Mouse (Mus musculus) myocyte (in vitro differentiated cells): Measurements from ENCODE around the gene Slc24a3. TPM values are rescaled to one million over a fixed set of nuclear protein-coding genes. Genes with fewer than 3 reads are reported as not detected.

Source experiments
- H3K27me3 ChIP-seq: one replicate; pipeline ENCODE4 v1.6.1; 2011; ENCODE audit not compliant: control insufficient read depth, insufficient read depth, insufficient read length
- H3K36me3 ChIP-seq: one replicate; pipeline ENCODE4 v1.6.1; 2011; ENCODE audit not compliant: control insufficient read depth, insufficient read depth
- H3K4me2 ChIP-seq: one replicate; pipeline ENCODE4 v1.6.1; 2011; ENCODE audit warnings: low read depth, control low read depth
- H3K4me3 ChIP-seq: one replicate; pipeline ENCODE4 v1.5.1; 2011; ENCODE audit warnings: mild to moderate bottlenecking, control low read depth, moderate library complexity
- H3K79me2 ChIP-seq: one replicate; pipeline ENCODE4 v1.6.1; 2011; ENCODE audit not compliant: control insufficient read depth, insufficient read depth
- H3ac ChIP-seq: one replicate; pipeline ENCODE4 v1.6.1; 2011; ENCODE audit not compliant: control insufficient read depth, insufficient read length
- CEBPB ChIP-seq: IDR thresholded peaks from 2 replicates; pipeline ENCODE4 v1.6.1; 2011; ENCODE audit warnings: mild to moderate bottlenecking, moderate library complexity; ENCODE audit not compliant: poor library complexity, insufficient read depth, severe bottlenecking
- E2F4 ChIP-seq: IDR thresholded peaks from one replicate; pipeline ENCODE4 v1.6.1; 2011; ENCODE audit warnings: mild to moderate bottlenecking, control low read depth, moderate library complexity; ENCODE audit not compliant: insufficient read depth
- MAX ChIP-seq: IDR thresholded peaks from one replicate; pipeline ENCODE4 v1.6.1; 2011; ENCODE audit warnings: low read depth, mild to moderate bottlenecking, control low read depth
- MYOD1 ChIP-seq, 3 experiments: IDR thresholded peaks; one replicate each; pipeline ENCODE4 v1.6.1; 2011; ENCODE audit warnings: control low read depth in 2 of 3, low read depth in 2 of 3, mild to moderate bottlenecking in 2 of 3, moderate library complexity in 1 of 3; ENCODE audit not compliant: insufficient read length in 2 of 3, control insufficient read depth in 1 of 3
- MYOG ChIP-seq, 3 experiments: IDR thresholded peaks; one replicate each; pipeline ENCODE4 v1.6.1; 2011; ENCODE audit warnings: control low read depth in 2 of 3, low read depth in 2 of 3, mild to moderate bottlenecking in 2 of 3; ENCODE audit not compliant: insufficient read length in 2 of 3, control insufficient read depth in 1 of 3, insufficient read depth in 1 of 3
- POLR2A ChIP-seq: IDR thresholded peaks from one replicate; pipeline ENCODE4 v1.6.1; 2011; ENCODE audit warnings: low read depth, mild to moderate bottlenecking, control low read depth, moderate library complexity; ENCODE audit not compliant: insufficient read length
- POLR2AphosphoS2 ChIP-seq: IDR thresholded peaks from one replicate; pipeline ENCODE4 v1.6.1; 2011; ENCODE audit warnings: low read depth, control low read depth; ENCODE audit not compliant: insufficient read length
- REST ChIP-seq: IDR thresholded peaks from one replicate; pipeline ENCODE4 v1.6.1; 2011; ENCODE audit warnings: mild to moderate bottlenecking, control low read depth, moderate library complexity; ENCODE audit not compliant: insufficient read depth, insufficient read length
- SRF ChIP-seq: IDR thresholded peaks from one replicate; pipeline ENCODE4 v1.6.1; 2011; ENCODE audit warnings: low read depth; ENCODE audit not compliant: control insufficient read depth, insufficient read length
- TCF12 ChIP-seq: IDR thresholded peaks from one replicate; pipeline ENCODE4 v1.6.1; 2011; ENCODE audit warnings: mild to moderate bottlenecking, control low read depth; ENCODE audit not compliant: poor library complexity, insufficient read depth, severe bottlenecking
- TCF3 ChIP-seq: IDR thresholded peaks from one replicate; pipeline ENCODE4 v1.6.1; 2011; ENCODE audit warnings: low read depth, control low read depth; ENCODE audit not compliant: insufficient read length
- USF1 ChIP-seq: IDR thresholded peaks from one replicate; pipeline ENCODE4 v1.6.1; 2011; ENCODE audit warnings: low read depth, mild to moderate bottlenecking, control low read depth, moderate library complexity
- polyA plus RNA-seq: library from polyadenylated mRNA; unstranded; fragments of >200 nt; fragmentation: generic; extraction: Trizol; gene quantifications from one replicate; pipeline ENCODE4 v1.2.1, GENCODE M21; 2012; ENCODE audit warnings: missing spikeins

Slc24a3 gene
- polyA plus RNA-seq, 1 experiment = 4.8 TPM

- Histone ChIP-seq H3K36me3 (no peaks in the 10 kb centered on the region), H3K4me3 (no peak overlapping the region), H3K4me2 (no peak overlapping the region), H3K79me2 (no peaks in the 10 kb centered on the region), H3ac (no peak overlapping the region), H3K27me3 (no peaks in the 10 kb centered on the region)
- no peak for TF ChIP-seq SRF
- TF ChIP-seq CEBPB = no peak
- TF ChIP-seq REST = no peak
- no peak for TF ChIP-seq E2F4
- TF ChIP-seq MYOD1 (IDR thresholded peaks at IDR 0.05; ENCODE audit: control insufficient read depth in 1 of 3, insufficient read length in 2 of 3, low read depth in 2 of 3) = no peak
- TF ChIP-seq MYOG (IDR thresholded peaks at IDR 0.05; ENCODE audit: control insufficient read depth in 1 of 3, insufficient read depth in 1 of 3, insufficient read length in 2 of 3, low read depth in 2 of 3) = no peak
- TF ChIP-seq POLR2AphosphoS2 = no peak
These were observed 7.5 kb downstream of the Slc24a3 start for GRCm38 (mm10) chr2:145175036-145175435.

DNA sequence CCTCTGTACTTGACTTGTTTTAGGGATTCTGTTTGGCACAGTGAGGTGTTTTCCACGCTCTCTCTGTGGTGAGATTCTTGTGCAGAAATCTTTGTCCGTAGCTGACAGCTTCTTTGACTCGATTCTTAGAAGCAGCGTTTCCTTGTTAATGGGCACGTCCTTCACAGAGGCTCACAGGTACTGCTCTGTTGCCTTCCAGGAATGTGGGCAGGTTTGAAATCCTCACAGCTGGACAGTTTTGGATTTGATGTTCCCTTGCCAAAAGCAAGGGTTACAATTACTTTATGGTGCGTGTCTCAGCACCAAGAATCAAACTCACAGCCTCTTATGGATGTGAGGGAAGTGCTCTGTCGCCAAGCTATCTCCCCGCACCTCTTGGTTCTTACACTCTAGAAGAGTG, 14.9 kb downstream of the Slc24a3 start:
- Histone ChIP-seq H3K36me3 (no peaks in the 10 kb centered on the region), H3K79me2 (no peaks in the 10 kb centered on the region), H3K27me3 (no peaks in the 10 kb centered on the region), H3K4me3 (no peak overlapping the region), H3K4me2 (no peak overlapping the region), H3ac (no peak overlapping the region)
- TF ChIP-seq USF1 (no peak), MYOG (IDR thresholded peaks at IDR 0.05; ENCODE audit: control insufficient read depth in 1 of 3, insufficient read depth in 1 of 3, insufficient read length in 2 of 3, low read depth in 2 of 3) (no peak)

DNA sequence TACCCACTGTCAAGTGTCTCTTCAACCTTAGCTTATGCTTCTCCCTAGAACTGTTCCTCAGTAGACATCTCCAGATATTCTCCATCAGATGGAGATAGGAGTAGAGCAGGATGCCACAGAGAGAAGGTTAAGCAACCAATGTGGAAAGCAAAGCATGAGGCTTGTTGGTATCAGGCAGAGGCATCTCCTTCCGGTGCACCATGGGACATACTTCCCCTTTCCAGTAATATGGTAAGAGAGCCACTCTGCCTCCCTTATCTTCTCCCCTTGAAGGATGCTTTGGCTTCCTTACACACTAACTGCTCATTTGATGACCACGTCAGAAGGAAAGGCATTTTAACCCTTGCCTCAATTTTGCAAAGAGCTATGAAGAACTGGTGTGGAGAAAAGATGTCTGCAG, 21.3 kb downstream of the Slc24a3 start:
- TF ChIP-seq POLR2A = no peak
- H3K4me2 ChIP-seq = no peak overlapping the region
- no peaks in the 10 kb centered on the region for H3K79me2 ChIP-seq
- H3ac ChIP-seq = no peak overlapping the region
- no peaks in the 10 kb centered on the region for H3K27me3 ChIP-seq
- H3K36me3 ChIP-seq = no peaks in the 10 kb centered on the region
- no peak overlapping the region for H3K4me3 ChIP-seq

GRCm38 (mm10) chr2:145196043-145196442, 28.5 kb downstream of the Slc24a3 start:
- no peak overlapping the region for H3K4me2 ChIP-seq
- H3K36me3 ChIP-seq = no peaks in the 10 kb centered on the region
- no peak overlapping the region for H3K4me3 ChIP-seq
- no peaks in the 10 kb centered on the region for H3K79me2 ChIP-seq
- no peak overlapping the region for H3ac ChIP-seq
- TF ChIP-seq POLR2AphosphoS2 (no peak), MYOD1 (IDR thresholded peaks at IDR 0.05; ENCODE audit: control insufficient read depth in 1 of 3, insufficient read length in 2 of 3, low read depth in 2 of 3) (no peak), MAX (no peak), E2F4 (no peak), USF1 (no peak), TCF3 (no peak), REST (no peak), POLR2A (no peak), CEBPB (no peak), SRF (no peak), MYOG (IDR thresholded peaks at IDR 0.05; ENCODE audit: control insufficient read depth in 1 of 3, insufficient read depth in 1 of 3, insufficient read length in 2 of 3, low read depth in 2 of 3) (no peak), TCF12 (no peak)
- H3K27me3 ChIP-seq = no peaks in the 10 kb centered on the region

- H3K36me3 ChIP-seq = no peaks in the 10 kb centered on the region
- no peak overlapping the region for H3ac ChIP-seq
- H3K4me2 ChIP-seq = no peak overlapping the region
- H3K4me3 ChIP-seq = no peak overlapping the region
- no peaks in the 10 kb centered on the region for H3K79me2 ChIP-seq
- TF ChIP-seq MAX (no peak), CEBPB (no peak), TCF12 (no peak), SRF (no peak), MYOG (IDR thresholded peaks at IDR 0.05; ENCODE audit: control insufficient read depth in 1 of 3, insufficient read depth in 1 of 3, insufficient read length in 2 of 3, low read depth in 2 of 3) (no peak), POLR2AphosphoS2 (no peak), POLR2A (no peak), E2F4 (no peak), USF1 (no peak)
- H3K27me3 ChIP-seq = no peaks in the 10 kb centered on the region
These were observed 29.0 kb downstream of the Slc24a3 start for GRCm38 (mm10) chr2:145196501-145197042.

GRCm38 (mm10) chr2:145197076-145197475, 29.5 kb downstream of the Slc24a3 start:
- H3K27me3 ChIP-seq = no peaks in the 10 kb centered on the region
- no peak overlapping the region for H3K4me3 ChIP-seq
- no peak overlapping the region for H3ac ChIP-seq
- no peak overlapping the region for H3K4me2 ChIP-seq
- no peaks in the 10 kb centered on the region for H3K79me2 ChIP-seq
- TF ChIP-seq MYOD1 (IDR thresholded peaks at IDR 0.05; ENCODE audit: control insufficient read depth in 1 of 3, insufficient read length in 2 of 3, low read depth in 2 of 3) (no peak), CEBPB (no peak)
- no peaks in the 10 kb centered on the region for H3K36me3 ChIP-seq
